Mouse (Mus musculus): ENCODE results near the gene Bend4.

- TF ChIP-seq CTCF (IDR thresholded peaks at IDR 0.05; ENCODE audit: low read depth, low read length) (no peak), POLR2A (IDR thresholded peaks at IDR 0.05; ENCODE audit: borderline replicate concordance, low read depth, low read length) (no peak)
Measured at GRCm38 (mm10) chr5:67454282-67454681, 26.2 kb upstream of the Bend4 start.

All from bone marrow macrophage, adult 2 months (primary cell).